Mouse (Mus musculus) liver, embryonic 14.5 days (tissue): ENCODE measurements at regions not wholly inside any gene's neighbourhood (a gene's known extent, or its start where the extent isn't known, plus 50 kb on each side); places are given as distances from the start of the nearest gene placed in this dataset.

ENCODE experiments used
- CTCF ChIP-seq: IDR thresholded peaks from 2 replicates; pipeline ENCODE4 v1.5.1; 2016; ENCODE audit warnings: antibody characterized with exemption, low read depth, control low read depth
- EP300 ChIP-seq: IDR thresholded peaks from 2 replicates; pipeline ENCODE4 v1.6.1; 2016; ENCODE audit warnings: antibody characterized with exemption, low read depth

- TF ChIP-seq CTCF (no peak), EP300 (no peak)
Observed at GRCm38 (mm10) chr14:90197791-90198190, 1726.6 kb upstream of the Pcdh20 start.
